17 mouse cellular contexts compared by ENCODE assay signal in genomic region chr16:95492146-95492545, GRCm38 (mm10).
"Had no signal": no experiment of that assay in that cellular context is flagged by ENCODE, and none has a peak within 500 bp of the region (broad histone marks: within the 10 kb centered on the region; RNA-seq: fewer than 3 reads in every experiment).

No protein-coding gene starts in this region.

- H3K4me2 ChIP-seq: lung, embryonic 14.5 days; midbrain, embryonic 12.5 days; neural tube, embryonic 13.5 days; neural tube, embryonic 15.5 days; stomach, embryonic 15.5 days had no signal

- H3K27ac ChIP-seq: midbrain, embryonic 10.5 days; midbrain, embryonic 12.5 days; neural tube, embryonic 13.5 days; neural tube, embryonic 15.5 days; stomach, embryonic 15.5 days; stomach, postnatal 0 days had no signal

- DNase-seq: lung, embryonic 14.5 days; lung, postnatal 10 days; lung, postnatal 4 days; midbrain, embryonic 14.5 days; retina, postnatal 1 day; right cerebral cortex, adult 18-20 months; thymus, adult 2 months; thymus, postnatal 25 days; thymus, postnatal 4 days had no signal

- H3K9me3 ChIP-seq: midbrain, embryonic 10.5 days; midbrain, embryonic 12.5 days; neural tube, embryonic 13.5 days; neural tube, embryonic 15.5 days; stomach, embryonic 15.5 days had no signal

- H3K36me3 ChIP-seq: midbrain, embryonic 10.5 days; midbrain, embryonic 12.5 days; neural tube, embryonic 13.5 days; neural tube, embryonic 15.5 days; stomach, embryonic 15.5 days had no signal

- H3K4me3 ChIP-seq: midbrain, embryonic 10.5 days; midbrain, embryonic 12.5 days; myocyte; neural tube, embryonic 13.5 days; neural tube, embryonic 15.5 days; stomach, embryonic 15.5 days had no signal

- H3K4me1 ChIP-seq: midbrain, embryonic 10.5 days; midbrain, embryonic 12.5 days; neural tube, embryonic 13.5 days; neural tube, embryonic 15.5 days; stomach, embryonic 15.5 days had no signal

- H3K9ac ChIP-seq: lung, embryonic 14.5 days; midbrain, embryonic 12.5 days; neural tube, embryonic 13.5 days; neural tube, embryonic 15.5 days; stomach, embryonic 15.5 days had no signal

- H3K27me3 ChIP-seq: midbrain, embryonic 12.5 days; neural tube, embryonic 13.5 days; neural tube, embryonic 15.5 days; stomach, embryonic 15.5 days had no signal

- ATAC-seq: midbrain, embryonic 16.5 days had no signal
